Mouse (Mus musculus): ENCODE results near the gene Dnaaf5.

DNA sequence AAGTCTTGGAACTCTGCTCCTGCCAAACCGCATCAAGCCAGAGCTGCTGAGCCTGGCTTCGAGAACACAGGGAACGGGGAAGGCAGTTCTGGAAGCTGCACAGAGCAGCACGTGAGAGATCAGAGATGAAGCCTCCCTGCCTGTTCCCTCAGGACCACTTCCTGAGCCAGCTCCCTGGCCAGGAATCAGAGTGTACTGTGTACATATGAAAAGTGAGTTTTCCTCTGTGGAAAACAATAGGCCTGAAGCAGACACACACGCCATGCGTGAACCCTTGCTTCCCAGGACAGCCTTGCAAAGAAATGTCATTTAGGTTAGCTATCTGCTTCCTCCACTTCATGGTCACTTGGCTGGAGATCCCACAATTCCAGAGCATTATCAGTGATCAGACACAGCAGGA, 48.2 kb upstream of the Dnaaf5 start:
- no peak for TF ChIP-seq EP300 (IDR thresholded peaks at IDR 0.05; ENCODE audit: low read depth)
- no peak for TF ChIP-seq CTCF (IDR thresholded peaks at IDR 0.05; ENCODE audit: low read depth)
